Comparison of ENCODE assay signal across 21 mouse cellular contexts in the genomic region with DNA sequence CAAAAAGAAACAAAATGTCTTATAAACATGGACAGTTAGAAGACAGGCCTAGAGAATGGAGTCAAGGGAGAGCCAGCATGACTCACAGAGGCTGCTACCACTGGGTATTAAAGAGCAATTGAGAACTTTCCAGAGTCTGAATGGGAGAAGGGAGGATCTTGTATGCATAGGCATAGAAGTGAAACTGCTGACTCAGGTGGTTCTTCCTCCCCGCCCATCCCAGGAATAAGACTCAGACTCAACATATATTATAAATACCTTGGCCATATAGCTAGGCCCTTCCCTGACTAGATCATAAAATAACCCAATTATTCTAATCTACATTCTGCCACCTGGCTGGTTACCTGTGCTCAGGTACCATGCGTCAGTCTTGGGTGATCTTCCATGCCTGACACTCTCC. TPM values are rescaled to one million over a fixed set of nuclear protein-coding genes. Genes with fewer than 3 reads are reported as not detected.
DNase-seq lines count a peak whose midpoint lies in the region; ATAC-seq and TF ChIP-seq lines count a peak whose summit lies in the region.
"Had no signal": no experiment of that assay in that cellular context is flagged by ENCODE, and none has a peak within 500 bp of the region (broad histone marks: within the 10 kb centered on the region; RNA-seq: fewer than 3 reads in every experiment).

No protein-coding gene starts in this region.

- no peak overlapping the region for H3K27ac ChIP-seq in ES-E14 (ENCODE audit: insufficient read depth, low read depth, low read length, poor library complexity, severe bottlenecking)
- H3K27ac ChIP-seq: embryonic facial prominence, embryonic 10.5 days; embryonic facial prominence, embryonic 12.5 days; forebrain, embryonic 12.5 days had no signal

- H3K36me3 ChIP-seq in ES-E14 (ENCODE audit: control insufficient read depth, insufficient read depth, low read length, poor library complexity, severe bottlenecking) = no peaks in the 10 kb centered on the region
- H3K36me3 ChIP-seq: embryonic facial prominence, embryonic 10.5 days; embryonic facial prominence, embryonic 12.5 days; forebrain, embryonic 12.5 days had no signal

- in situ Hi-C loops in ES-E14 (cut with MboI; ENCODE audit: low sequenced_read_pairs in 2 of 2, unreplicated experiment in 2 of 2) = no loop called here

- DNase-seq in heart, adult 11 months = peak; percentile 66
- no peak for DNase-seq in heart, postnatal 25 days (ENCODE audit: low spot score)
- DNase-seq in 3T3-L1 (ENCODE audit: low read depth, low spot score) (peak; percentile 28), ES-E14 (ENCODE audit: low read depth, low spot score) (no peak)
- DNase-seq in kidney, adult 9 months = no peak
- DNase-seq in thymus, postnatal 36 days = no peak
- DNase-seq: adrenal gland, adult 8-10 months; adrenal gland, postnatal 14 days; adrenal gland, postnatal 36 days; cerebellum, adult 11-12 months; cerebellum, adult 2 months; cerebellum, adult 9-10 months; cerebellum, postnatal 10 days; cerebellum, postnatal 25 days had no signal

- intact Hi-C loops in heart, postnatal 25 days (cut with DNase I) = loop anchor here (10.0 kb wide), 1 partner anchor 345 kb away; a partner anchor contains a TSS

- H3K4me1 ChIP-seq in ES-E14 (ENCODE audit: control insufficient read depth in 2 of 2, insufficient read depth in 2 of 2, low read length in 2 of 2, poor library complexity in 1 of 2) = no peaks in the 10 kb centered on the region; a peak in 1 of 4 replicates
- H3K4me1 ChIP-seq: embryonic facial prominence, embryonic 10.5 days; embryonic facial prominence, embryonic 12.5 days; forebrain, embryonic 12.5 days had no signal

- no peak overlapping the region for H3K4me3 ChIP-seq in ES-E14 (ENCODE audit: insufficient read depth in 1 of 2, low read depth in 1 of 2, low read length in 2 of 2, poor library complexity in 1 of 2, severe bottlenecking in 1 of 2)
- H3K4me3 ChIP-seq: embryonic facial prominence, embryonic 10.5 days; embryonic facial prominence, embryonic 12.5 days; forebrain, embryonic 12.5 days had no signal

- H3K9me3 ChIP-seq in ES-E14 (ENCODE audit: control insufficient read depth, insufficient read depth, low read depth, low read length) = no peaks in the 10 kb centered on the region
- H3K9me3 ChIP-seq: embryonic facial prominence, embryonic 10.5 days; embryonic facial prominence, embryonic 12.5 days; forebrain, embryonic 12.5 days had no signal

- H3K9ac ChIP-seq in ES-E14 (ENCODE audit: insufficient read depth, low read depth, low read length, poor library complexity, severe bottlenecking) = no peak overlapping the region
- H3K9ac ChIP-seq: embryonic facial prominence, embryonic 12.5 days; forebrain, embryonic 12.5 days had no signal

- peak; percentile 55 for ATAC-seq in megakaryocyte, adult 5-6 weeks (ENCODE audit: poor library complexity, severe bottlenecking)
- ATAC-seq: activated CD4-positive, CD25-positive, alpha-beta regulatory T cell, adult 4 months; forebrain, embryonic 14.5 days; Patski had no signal

TF ChIP-seq in ES-E14, 5 proteins besides CTCF, POLR2A, EP300 and RAD21:
- no peak for TF ChIP-seq ZC3H11A (IDR thresholded peaks at IDR 0.05; ENCODE audit: borderline replicate concordance, low read depth, low read length)
- peak; percentile 92 for TF ChIP-seq MAFK (IDR thresholded peaks at IDR 0.05; ENCODE audit: insufficient read depth, low read depth, low read length)
- no peak for TF ChIP-seq ZNF384 (IDR thresholded peaks at IDR 0.05; ENCODE audit: low read depth, low read length)
- TF ChIP-seq CHD2 (IDR thresholded peaks at IDR 0.05; ENCODE audit: low read depth, low read length) = no peak

RNA-seq across cellular contexts. Expression of a gene that starts 25.5 kb away (rescaled TPM):
- 10 to 100 TPM; 18.3 to 20.4 TPM for total RNA-seq in heart, postnatal 25 days (2021)
- total RNA-seq in ES-E14 (2012; rRNA removed) = 15.2 and 15.6 TPM in 2 replicates
- total RNA-seq in megakaryocyte, adult 5-6 weeks (2015) = 17.2 and 18.4 TPM in 2 replicates
- total RNA-seq in megakaryocyte, adult 5-6 weeks (2017) = 29.1 and 30.0 TPM in 2 replicates

Comparison
In these comparisons a context has a peak if more than half of its experiments do, and no peak if none do; other contexts are left out.
1. DNase-seq: peak in heart, adult 11 months (single experiment) and 3T3-L1 (single experiment); none in heart, postnatal 25 days (single experiment), ES-E14 (single experiment), kidney, adult 9 months (single experiment) and thymus, postnatal 36 days (0 of 2).